Mouse (Mus musculus): ENCODE measurements around the gene Arl2bp. TPM values are rescaled to one million over a fixed set of nuclear protein-coding genes. Genes with fewer than 3 reads are reported as not detected.

Gene Arl2bp
- 10 to 100 TPM; 22.2 to 28.4 TPM for polyA plus RNA-seq (2017; shearing (Covaris generic))

DNA sequence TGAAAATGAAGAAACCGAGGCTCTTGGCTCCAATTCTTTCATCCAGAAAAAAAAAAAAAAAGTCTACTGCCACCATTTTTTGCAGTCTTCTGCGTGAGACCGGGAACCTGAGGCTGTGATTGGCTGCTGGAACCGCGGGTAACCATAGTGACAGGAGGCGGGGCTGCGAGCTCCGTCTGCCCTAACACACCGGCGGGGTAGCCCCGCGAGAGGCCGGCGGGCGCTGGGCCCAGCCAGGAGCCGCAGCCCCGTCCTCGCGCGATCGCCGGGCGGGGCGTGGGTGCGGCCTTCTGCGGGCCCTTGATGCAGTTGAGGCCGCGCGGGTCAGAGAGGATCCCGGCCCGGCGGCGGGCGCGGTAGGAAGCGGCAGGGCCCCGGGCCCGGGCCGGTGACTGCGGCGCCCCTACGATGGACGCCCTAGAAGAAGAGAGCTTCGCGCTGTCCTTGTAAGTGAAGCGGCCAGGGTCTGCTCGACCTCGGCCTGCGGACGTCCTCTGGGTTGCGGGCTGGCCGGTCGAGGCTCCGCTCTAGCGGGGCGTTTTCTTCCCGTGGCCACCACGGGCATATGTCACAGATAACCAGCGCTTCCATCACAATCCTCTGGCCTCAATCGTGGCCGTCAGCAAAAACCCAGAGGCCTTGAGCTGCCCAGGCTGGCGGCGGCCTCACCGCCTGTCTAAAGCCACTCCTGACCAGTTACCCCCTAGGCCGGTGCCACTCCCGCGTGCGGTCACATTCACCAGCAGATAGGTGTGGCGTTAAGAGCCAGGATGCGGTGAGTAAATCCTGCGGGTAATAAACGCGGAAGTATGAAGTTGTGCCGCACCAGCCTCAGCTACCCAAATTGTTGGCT is at the start of gene Arl2bp:
TSS of gene Arl2bp (plus strand) at position 145 of the 853 bp plus-strand sequence.
- peak; percentile 97 for ATAC-seq

DNA sequence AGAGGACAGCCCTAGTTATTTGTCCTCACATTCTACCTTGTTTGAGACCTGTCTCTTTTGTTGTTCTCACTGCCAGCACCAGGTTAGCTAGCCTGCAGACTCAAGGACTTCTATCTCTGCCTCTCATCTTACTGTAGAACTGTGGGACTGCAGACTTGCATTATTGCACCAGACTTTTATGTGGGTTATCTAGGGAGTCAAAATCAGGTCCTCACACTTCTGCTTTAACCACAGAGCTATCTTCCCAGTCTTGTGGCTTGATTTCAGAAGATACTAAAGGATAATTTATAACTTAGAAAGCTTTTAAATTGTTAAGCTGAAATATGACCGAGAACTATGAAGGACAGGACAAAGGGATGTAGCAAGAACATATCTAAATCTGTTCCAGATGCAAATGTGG is 41.5 kb upstream of the Arl2bp start:
- no peak for ATAC-seq

DNA sequence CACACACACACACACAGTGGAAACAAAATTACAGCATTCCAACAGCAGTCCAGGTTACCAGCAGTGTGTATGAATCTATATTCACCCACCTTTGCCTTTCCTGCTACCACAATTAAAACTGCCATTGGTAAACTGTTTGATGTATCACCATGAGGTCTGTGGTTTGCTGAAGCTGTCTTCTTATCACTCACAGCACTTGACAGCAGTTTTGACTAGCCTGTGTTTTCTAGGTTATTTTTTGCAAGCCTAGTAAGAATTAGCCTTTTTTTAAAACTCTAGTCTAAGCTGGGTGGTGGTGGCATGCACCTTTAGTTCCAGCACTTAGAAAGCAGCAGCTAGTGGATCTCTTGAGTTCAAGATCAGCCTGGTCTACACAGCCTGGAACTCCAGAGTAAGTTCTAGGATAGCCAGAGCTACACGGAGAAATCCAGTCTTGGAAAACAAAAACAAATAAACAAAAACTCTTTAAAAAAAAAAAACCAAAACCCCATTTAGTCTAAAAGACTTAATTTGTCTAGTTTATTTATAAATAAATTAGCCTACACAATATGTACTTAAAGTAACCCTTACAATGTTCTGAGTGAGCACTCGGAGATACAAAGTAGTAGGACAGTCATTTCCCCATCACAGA is 32.7 kb upstream of the Arl2bp start:
- ATAC-seq, result peak; percentile 50

DNA sequence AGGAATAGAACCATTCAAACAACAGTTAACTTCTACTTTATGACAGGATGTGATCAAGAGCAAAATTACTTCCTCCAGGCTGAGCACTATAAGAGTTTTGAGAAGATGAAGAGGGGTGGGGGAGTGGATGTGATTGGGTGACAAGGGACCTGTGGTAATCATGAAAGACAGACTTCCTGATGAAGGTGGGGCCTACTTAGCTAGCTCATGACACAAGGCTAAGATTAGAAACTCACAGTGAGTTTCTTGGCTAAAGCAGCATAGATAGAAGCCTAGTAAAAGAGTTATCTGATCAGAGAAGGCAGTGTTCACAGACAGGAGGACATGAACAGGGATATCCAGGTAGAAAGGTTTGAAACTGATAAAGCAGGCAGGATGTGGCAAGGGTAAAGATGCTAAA is 32.2 kb upstream of the Arl2bp start:
- ATAC-seq, result peak; percentile 96

DNA sequence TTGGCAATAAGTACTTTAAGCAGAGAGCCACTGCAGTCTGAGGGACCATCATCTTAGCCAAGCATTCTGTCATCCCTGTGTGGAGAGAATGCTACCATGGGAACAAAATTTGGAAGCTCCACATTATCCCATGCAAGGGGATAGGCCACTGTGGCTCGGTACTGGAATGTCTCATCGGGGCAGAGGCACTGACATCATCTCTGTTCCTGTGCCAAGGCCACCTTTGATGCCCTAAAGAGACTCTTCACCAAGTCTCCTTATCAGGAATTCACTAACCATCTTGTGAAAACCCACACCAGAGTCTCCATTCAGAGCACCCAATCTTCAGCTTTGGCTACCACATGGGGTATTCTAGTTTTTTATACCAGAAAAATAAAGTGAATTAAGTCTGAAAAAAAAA is 25.2 kb upstream of the Arl2bp start:
- no peak for ATAC-seq

DNA sequence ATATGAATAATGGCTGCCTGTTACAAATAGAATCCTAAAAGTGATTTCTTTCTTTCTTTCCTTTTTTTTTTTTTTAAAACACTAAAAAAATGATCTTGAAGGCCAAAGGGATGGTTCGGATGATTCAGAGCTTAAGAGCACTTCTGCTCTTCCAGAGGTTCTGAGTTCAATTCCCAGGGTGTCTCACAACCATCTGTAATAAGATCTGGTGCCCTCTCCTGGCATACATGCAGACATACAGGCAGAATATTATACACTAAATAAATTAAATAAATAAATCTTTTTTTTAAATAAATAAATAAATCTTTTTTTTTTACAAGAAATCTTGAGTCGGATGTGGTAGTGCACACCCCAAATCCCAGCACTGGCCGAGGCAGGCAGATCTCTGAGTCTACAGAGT is 24.5 kb upstream of the Arl2bp start:
- no peak for ATAC-seq

DNA sequence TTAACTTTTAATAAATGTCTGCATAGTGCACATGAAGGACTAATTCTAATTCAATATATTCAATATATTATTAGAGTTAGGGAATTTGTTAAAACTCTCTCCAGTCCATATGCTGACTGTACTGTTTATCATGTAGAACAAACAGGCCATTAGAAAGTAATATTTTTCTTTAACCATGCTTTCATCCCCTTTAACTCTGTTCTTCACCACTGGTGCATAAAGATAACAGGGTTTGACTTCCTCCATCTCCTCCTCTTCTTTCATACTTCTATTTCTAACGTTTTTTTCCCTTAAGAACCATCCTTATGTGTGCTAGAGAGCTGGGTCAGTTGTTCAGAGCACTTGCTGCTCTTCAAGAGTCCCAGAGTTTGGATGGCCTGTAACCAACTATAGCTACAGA is 21.2 kb upstream of the Arl2bp start:
- ATAC-seq, result no peak

DNA sequence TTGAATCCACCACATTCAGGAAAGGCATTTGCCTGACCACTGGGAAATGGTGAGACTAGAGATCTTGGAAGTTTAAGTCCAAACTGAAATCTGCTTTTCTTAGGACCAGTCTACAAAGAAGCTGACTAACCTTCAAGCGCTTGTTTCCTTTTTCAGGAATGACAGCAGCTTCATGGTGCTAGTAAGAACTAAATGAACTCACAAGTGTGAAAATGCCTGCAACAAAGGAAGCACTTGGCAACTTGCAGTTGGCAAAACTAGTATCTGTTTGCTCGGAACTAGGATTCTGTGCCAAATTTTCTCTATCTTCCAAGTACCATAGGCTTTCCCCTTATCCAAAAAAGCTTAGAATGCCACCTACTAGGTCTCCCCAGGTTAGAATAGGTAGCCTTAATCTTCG is 20.2 kb upstream of the Arl2bp start:
- no peak for ATAC-seq

DNA sequence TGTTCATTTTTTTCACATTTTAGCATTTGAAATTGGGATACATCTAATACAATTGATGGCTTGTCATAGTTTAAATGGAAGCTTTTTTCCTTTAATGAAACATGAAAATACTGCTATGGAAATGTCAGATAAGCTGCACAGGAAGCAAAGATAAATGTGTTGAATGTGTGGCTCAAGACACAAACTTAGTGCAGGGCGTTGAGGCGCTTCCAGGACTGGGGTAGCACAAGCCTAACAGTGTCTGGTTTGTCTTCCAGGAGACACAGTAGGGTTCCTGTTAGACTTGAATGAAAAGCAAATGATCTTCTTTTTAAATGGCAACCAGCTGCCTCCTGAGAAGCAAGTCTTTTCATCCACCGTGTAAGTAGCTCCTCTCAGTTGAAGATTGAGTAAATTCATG is 16.9 kb upstream of the Arl2bp start:
- no peak for ATAC-seq

DNA sequence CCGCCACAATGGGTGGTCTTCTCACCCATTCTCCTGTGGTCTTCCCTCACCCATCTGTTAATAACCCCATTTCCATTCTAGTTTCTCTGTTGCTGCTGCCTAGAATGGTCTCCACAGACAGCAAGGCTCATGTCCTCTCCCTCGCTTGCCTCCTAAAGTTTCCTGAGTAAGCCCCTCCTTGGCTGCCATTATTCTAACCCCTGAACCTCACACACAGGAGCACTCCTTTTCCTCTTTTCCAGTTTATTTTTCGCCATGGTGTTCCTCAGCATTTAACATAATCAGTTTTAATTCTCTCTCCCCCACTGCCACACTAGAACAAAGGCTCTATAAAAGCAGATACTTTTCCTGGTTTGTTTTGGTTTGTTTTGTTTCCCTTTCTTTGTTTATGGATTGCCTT is 13.4 kb upstream of the Arl2bp start:
- ATAC-seq, result no peak

DNA sequence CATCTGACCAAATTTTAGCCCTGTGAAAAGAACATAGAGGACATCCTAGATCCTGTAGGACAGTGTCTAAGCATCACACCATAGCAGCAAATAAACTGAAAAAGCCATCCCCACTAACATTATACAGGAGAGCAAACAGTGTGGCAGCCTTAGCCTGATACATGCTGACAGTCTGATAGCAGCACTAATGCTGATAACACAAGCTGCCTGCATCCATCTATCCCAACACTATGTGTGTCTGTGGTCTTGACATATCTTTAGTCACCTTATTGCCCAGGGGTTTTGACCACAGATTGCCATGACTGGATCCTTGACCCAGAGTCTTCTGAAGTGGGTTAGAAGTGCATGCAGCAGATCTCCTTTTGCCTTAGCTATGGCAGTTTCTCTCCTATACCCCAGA is 11.4 kb upstream of the Arl2bp start:
- ATAC-seq, result no peak

DNA sequence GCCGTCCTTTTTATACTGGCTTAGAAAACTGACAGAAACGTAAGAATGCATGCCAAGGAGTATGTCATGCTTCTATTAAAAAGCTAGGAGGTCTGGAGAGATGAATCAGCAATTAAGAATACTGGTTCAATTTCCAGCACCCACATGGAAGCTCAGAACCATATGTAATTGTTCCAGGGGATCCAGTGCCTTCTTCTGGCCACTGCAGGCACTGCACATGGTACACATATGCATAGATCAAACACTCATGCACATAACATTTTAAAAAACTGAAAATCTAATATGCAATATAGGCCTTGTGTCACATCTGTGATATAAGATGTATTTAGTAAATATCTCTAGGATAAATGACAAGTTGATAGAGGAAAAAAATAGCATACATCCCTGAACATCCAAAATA is 8.4 kb upstream of the Arl2bp start:
- ATAC-seq, result no peak

DNA sequence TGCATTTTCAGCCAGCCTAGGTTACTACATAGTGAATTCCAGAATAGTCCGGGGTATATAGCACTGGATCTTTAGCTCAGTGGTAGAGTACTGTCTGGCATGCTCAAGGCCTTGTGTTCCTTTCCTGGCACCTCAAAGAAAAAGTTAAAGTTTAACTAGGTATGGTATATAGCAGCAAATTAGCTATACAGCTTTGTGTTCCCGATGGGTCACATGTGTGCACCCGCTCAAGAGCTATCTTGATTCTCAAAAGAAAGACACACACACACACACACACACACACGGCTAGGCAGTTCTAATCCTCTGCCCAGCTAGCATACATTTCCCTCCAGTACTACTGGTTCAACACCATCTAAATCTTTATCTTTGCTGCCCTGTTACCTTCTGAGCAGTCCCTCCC is 6.0 kb upstream of the Arl2bp start:
- ATAC-seq, result no peak

DNA sequence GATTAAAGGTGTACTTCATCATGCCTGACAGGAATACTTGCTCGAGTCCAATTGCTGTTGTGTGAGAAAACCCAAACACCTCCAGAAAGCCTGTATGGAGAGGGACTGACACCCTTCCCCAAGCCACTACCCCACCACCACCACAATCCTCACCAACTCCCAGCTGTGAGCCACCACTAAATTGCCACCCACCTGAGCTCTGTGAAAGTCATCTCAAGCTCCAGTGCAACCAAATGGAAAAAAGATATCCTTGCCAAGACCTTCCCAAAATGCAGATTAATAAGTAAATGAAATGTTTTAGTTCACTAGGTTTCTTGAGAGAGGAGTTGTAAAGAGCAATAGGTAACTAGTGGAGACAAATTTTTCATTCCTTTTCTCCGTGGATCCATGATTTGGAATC is 1.7 kb upstream of the Arl2bp start:
- ATAC-seq, result no peak

DNA sequence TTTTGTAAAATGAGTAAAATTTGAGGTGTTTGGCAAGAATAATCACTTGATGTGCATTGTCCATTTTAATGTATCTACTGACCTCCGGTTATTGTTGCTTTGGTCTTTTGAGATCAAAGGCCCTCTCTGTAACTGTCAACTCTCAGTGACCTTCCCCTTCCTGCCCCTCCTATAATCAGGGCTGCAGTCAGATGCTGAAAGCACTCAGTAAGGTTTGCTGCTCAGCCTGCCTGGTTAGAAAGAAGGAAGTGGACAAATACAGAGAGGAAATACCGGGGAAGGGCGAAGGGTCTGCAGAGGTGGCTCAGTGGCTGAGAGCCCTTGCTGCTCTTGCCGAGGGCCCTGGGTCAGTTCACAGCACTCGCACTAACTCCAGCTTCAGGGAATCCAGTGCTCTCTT is 8.0 kb downstream of the Arl2bp start:
- no peak for ATAC-seq

DNA sequence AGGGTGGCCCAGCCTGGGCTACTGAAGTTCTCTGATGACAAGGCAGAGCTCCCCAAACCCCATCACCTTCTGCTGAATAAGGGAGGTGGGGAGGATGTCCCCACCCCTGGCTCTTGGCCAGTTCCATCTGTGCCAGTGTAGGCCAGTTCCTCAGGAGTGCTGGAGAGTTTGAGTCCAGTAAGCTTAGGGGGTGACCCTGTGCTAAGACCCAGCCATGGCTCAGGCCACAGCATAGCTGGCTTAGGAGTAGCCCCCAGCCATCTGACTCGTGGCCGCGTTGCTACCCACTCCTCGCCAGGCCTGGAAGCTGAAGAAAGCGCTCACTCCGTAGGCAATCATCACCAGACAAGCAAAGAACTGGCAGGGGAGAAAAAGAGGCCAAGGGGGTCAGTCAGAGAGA is 9.5 kb downstream of the Arl2bp start:
- no peak for ATAC-seq

DNA sequence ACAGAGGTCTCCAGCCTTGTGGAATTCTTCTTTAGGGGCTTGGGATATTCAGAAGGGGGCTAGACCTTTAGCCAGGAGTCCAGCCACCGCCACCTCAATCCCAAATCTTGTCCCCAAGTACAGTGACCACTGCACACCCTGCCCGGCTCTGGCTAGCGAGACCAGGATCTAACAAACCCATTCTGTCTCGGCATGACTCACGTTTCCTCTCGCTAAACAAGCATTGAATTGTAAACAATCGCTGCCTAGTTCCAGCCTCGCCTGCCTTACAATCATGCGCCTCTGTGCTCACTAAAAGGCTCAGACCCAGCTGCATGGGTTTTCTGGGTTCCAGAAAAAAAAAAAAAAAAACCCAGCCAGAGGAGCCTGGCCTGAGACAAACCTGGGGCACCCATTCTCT is 12.2 kb downstream of the Arl2bp start:
- no peak for ATAC-seq

DNA sequence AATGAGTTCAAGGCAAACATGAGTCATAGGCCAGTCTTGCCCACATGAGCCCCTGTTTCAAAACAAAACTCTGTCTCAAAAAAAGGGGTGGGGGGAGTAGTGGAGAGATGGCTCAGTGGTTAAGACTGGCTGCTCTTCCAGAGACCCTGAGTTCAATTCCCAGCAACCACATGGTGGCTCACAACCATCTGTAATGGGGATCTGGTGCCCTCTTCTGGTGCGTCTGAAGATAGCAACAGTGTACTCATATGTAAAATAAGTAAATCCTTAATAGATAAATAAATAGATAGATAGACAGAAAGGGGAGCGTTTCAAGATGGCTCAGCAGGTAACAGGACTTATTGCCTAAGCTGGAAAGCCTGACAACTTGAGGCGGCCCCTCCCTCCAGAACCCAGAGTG is 14.0 kb downstream of the Arl2bp start:
- no peak for ATAC-seq

DNA sequence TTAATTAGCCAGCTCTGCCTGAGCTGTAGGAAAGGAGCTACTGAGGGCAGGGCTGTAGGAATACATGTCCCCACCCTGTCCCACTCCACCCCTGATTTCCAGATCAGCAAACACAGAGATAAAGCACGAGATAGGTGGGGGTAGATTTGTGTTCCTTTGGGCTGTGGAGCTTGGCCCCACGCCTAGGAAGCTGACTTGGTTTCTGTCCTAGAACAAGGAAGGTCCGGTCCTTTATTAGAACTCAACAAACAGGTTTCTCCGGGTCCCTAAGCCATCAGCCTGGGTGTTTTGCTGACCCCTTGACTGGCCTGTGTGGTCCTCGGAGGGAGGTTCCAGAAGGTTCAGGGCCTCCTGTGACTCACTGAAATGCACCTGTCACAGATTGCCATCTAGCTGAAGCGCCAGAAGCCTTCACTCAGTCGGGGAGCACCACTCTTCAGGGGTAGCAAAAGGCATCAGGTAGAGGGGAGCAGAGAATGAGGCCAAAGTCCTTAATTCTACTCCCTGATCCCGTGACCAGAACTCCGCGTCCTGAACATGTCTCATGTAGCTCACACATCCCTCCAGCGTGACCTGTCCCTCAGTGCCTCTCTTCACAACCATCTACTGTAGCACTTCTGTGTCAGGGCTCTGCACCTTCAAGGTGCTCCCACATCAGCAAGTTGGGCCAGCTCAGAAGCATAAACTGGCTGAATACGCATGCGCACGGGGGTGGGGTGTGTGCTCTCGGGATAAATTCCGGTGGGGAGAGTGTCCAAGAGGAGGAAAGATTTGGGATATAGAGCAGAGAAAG is 16.5 kb downstream of the Arl2bp start:
- ATAC-seq, result no peak

DNA sequence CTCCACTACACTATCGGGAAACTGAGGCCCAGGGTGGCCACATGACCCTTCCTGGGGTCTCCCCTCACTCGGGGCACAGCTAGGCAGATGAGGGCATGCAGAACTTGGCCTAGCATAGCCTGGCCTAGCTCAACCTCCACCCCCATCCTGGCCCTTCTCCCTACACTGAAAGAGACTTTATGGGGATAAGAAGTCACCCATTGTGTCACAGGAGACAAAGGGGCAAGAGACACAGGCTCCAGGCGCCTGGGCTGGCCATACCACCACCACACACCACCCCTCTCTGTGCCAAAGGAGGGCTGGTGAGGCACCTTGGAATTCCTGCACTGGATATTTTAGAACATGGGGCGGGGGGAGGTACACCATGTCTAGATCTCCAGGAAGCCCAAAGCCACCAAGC is 17.9 kb downstream of the Arl2bp start:
- no peak for ATAC-seq

DNA sequence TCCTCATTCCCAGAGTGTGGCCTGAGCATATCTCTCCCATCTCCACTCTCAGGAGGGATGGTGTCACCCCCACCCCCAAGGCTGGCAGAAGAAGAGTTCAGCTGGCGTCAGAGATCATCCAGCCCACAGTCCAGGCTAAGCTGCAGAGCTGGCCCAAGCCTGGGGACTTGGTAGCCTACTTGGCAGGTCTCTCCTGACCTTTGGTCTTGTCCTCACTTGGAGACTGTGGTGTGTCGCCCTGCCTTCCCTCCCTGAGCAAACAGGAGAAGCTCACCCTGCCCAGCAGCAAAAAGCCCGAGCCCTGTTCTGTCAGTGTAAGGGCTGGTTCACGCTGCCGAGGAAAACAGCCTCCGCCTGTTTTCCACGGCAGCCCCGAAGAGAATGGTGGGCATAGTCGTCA is 19.6 kb downstream of the Arl2bp start:
- ATAC-seq, result no peak

DNA sequence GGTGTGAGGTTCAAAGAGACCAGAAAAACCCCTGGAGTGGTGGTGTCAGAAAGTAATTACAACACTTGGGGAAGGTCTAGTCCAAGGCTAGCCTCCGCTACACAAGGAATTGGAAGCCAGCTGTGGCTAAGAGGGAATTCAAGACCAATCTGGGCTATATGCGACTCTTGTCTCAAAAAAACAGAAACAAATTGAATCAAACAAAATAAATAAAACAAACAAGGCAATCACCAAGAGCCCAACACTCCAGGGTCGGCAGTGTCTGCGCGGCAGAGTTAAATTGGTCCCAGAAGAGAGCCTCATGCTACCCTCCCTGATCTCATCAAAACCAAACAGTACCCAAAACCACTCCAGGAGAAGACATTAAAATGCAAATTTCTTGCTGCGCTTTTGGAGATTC is 28.3 kb downstream of the Arl2bp start:
- no peak for ATAC-seq

DNA sequence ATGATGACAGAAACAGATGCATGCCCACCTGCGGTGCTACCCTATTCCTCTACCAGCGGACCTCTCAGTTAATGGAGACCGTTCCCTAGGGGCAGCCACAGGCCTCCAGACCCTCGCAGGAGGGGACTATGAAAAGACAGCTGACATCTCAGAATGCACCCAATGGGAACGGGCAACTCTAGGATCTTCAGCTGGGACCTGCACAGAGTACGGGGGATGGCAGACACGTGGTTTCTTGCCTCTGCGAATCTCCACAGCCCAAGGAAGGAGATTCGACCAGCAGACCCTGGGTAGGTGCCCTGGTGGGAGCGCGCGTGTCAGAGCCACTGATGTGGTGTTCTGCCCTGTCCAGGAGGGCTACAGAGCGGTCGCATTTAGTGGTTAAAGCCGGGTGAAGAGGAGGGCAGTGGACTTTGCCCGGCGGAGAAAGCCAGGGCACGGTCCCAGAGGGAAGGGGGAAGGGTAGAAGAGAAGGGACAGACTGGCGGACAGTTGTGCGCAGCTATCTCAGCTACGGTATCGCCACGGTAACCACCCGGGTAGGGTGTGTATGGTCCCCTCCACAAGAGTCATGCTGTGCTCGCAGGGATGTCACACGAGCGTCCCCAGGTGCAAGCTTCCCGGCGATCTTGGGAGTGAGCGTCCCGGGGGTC is 29.1 kb downstream of the Arl2bp start:
- no peak for ATAC-seq
